Mouse (Mus musculus) heart, postnatal 0 days (tissue): ENCODE results near the gene Hist2h3c1.

ENCODE experiments used
- CTCF ChIP-seq: IDR thresholded peaks from 2 replicates; pipeline ENCODE4 v1.5.1; 2016; ENCODE audit warnings: antibody characterized with exemption, control low read depth, low read depth
- EP300 ChIP-seq: IDR thresholded peaks from 2 replicates; pipeline ENCODE4 v1.6.1; 2016; ENCODE audit warnings: antibody characterized with exemption, low read depth

DNA sequence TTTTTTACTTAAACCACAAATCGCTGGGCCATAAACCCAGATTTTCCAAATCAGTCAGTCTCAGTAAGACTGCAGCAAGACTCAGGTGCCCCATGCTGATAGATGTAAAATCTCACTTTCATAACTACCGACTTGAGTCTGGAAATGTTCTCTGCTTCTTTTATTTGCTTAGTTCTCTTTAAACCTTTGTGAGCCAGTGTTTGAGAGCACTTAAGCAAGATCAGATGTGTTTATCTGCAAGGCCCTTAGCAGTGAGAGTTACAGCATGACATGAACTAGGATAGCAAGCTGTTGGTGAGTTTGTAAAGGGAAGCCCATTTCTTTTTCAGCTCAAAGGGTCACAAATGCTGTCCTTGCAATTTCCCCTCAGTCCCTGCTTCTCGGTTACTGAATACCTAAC, 10.7 kb downstream of the Hist2h3c1 start:
- no peak for TF ChIP-seq CTCF
- no peak for TF ChIP-seq EP300
